Mouse (Mus musculus) stomach, embryonic 16.5 days (tissue): ENCODE data around the gene Gm49336. TPM values are rescaled to one million over a fixed set of nuclear protein-coding genes. Genes with fewer than 3 reads are reported as not detected.

Experiments
- ATAC-seq: fragments of 200-750 bp; cut with Nextera tagmentation; 2 replicates; pipeline ENCODE4 v1.8.0; 2017; ENCODE audit warnings: moderate number of reproducible peaks, moderate TSS enrichment; ENCODE audit not compliant: insufficient read depth, low FRiP score
- H3K27ac ChIP-seq: fragments of 300-500 bp; sonication (generic); 2 replicates; pipeline ENCODE4 v1.5.1; 2014; ENCODE audit warnings: low read length
- H3K27me3 ChIP-seq: fragments of 300-500 bp; sonication (generic); 2 replicates; pipeline ENCODE4 v1.6.1; 2014; ENCODE audit warnings: low read length, control low read depth, mixed read lengths; ENCODE audit not compliant: control insufficient read depth, insufficient read depth
- H3K36me3 ChIP-seq: fragments of 300-500 bp; sonication (generic); 2 replicates; pipeline ENCODE4 v1.6.1; 2014; ENCODE audit warnings: low read length; ENCODE audit not compliant: control insufficient read depth, insufficient read depth
- H3K4me1 ChIP-seq: fragments of 300-500 bp; sonication (generic); 2 replicates; pipeline ENCODE4 v1.6.1; 2014; ENCODE audit warnings: low read length, control low read depth, mixed read lengths; ENCODE audit not compliant: control insufficient read depth, insufficient read depth
- H3K4me2 ChIP-seq: fragments of 300-500 bp; sonication (generic); 2 replicates; pipeline ENCODE4 v1.6.1; 2014; ENCODE audit warnings: low read depth, low read length, mixed read lengths
- H3K4me3 ChIP-seq: fragments of 300-500 bp; sonication (generic); replicated peaks from 2 replicates; pipeline ENCODE4 v1.5.1; 2014; ENCODE audit warnings: mild to moderate bottlenecking, low read length
- H3K9ac ChIP-seq: fragments of 300-500 bp; sonication (generic); 2 replicates; pipeline ENCODE4 v1.6.1; 2014; ENCODE audit warnings: low read length
- H3K9me3 ChIP-seq: fragments of 300-500 bp; sonication (generic); replicated peaks from 2 replicates; pipeline ENCODE4 v1.6.1; 2016; ENCODE audit warnings: low read length, control low read depth; ENCODE audit not compliant: control insufficient read depth
- WGBS: fragments of 180-500 bp; shearing (Covaris S2); extraction: QIAGEN DNeasy Blood & Tissue Kit; methylation state at CpG from one replicate; pipeline ENCODE4 v1.1.7; 2014; 5-methylcytosine and 5-hydroxymethylcytosine counted together
- polyA plus RNA-seq: library from polyadenylated mRNA; unstranded; fragments of >200 nt; fragmentation: Nextera tagmentation; extraction: Ambion mirVana; gene quantifications from 2 replicates; pipeline ENCODE4 v1.2.1, GENCODE M21; 2015

Gene Gm49336
- 49.1 and 50.5 TPM in 2 replicates for polyA plus RNA-seq

GRCm38 (mm10) chr14:60251281-60252003 lies at the start of gene Gm49336, which contains the start of gene Nupl1:
Gene Gm49336 (minus strand): TSS chr14:60251507.
Gene Nupl1 (minus strand): TSS chr14:60251431.
- peak within 1 kb of the TSS; percentile 96 for H3K9ac ChIP-seq
- peak; percentile 99 for ATAC-seq

GRCm38 (mm10) chr14:60301024-60301423 lies 49.7 kb upstream of the Gm49336 start:
- ATAC-seq, result no peak
- Histone ChIP-seq H3K4me1 (no peaks in the 10 kb centered on the region), H3K4me3 (no peak overlapping the region), H3K4me2 (no peak overlapping the region), H3K9me3 (no peaks in the 10 kb centered on the region), H3K27ac (no peak overlapping the region), H3K9ac (no peak overlapping the region), H3K27me3 (no peaks in the 10 kb centered on the region), H3K36me3 (no peaks in the 10 kb centered on the region; the same call in 1 of the 2 replicates)
- WGBS, result 54% methylated on average over 6 of the region's 6 CpGs

More at GRCm38 (mm10) chr14:60251281-60252003, at the start of gene Gm49336, which contains the start of gene Nupl1:
- Histone ChIP-seq H3K4me1 (peaks cover 14% of the 10 kb centered on the region), H3K4me2 (peak within 1 kb of the TSS; percentile 77), H3K4me3 (peak within 1 kb of the TSS; percentile 94), H3K27me3 (no peaks in the 10 kb centered on the region), H3K36me3 (no peaks in the 10 kb centered on the region), H3K9me3 (no peaks in the 10 kb centered on the region), H3K27ac (peak within 1 kb of the TSS; percentile 94)
- WGBS, result under 1% methylated on average over 62 of the region's 62 CpGs

GRCm38 (mm10) chr14:60300224-60300991 lies 49.1 kb upstream of the Gm49336 start:
- Histone ChIP-seq H3K27ac (no peak overlapping the region), H3K4me1 (no peaks in the 10 kb centered on the region), H3K4me3 (no peak overlapping the region), H3K9me3 (no peaks in the 10 kb centered on the region), H3K36me3 (no peaks in the 10 kb centered on the region; the same call in 1 of the 2 replicates), H3K4me2 (no peak overlapping the region), H3K27me3 (no peaks in the 10 kb centered on the region), H3K9ac (no peak overlapping the region)
- WGBS, result 77% methylated on average over 14 of the region's 14 CpGs
- no peak for ATAC-seq

GRCm38 (mm10) chr14:60295531-60295930 lies 44.2 kb upstream of the Gm49336 start:
- no peak overlapping the region for H3K4me2 ChIP-seq
- H3K4me3 ChIP-seq, result no peak overlapping the region
- H3K27me3 ChIP-seq, result no peaks in the 10 kb centered on the region
- H3K4me1 ChIP-seq, result no peaks in the 10 kb centered on the region
- no peaks in the 10 kb centered on the region for H3K9me3 ChIP-seq
- WGBS, result 40% methylated on average over 1 of the region's 1 CpGs
- no peak for ATAC-seq
- H3K27ac ChIP-seq, result no peak overlapping the region
- peaks cover 3% of the 10 kb centered on the region; the same call in 1 of the 2 replicates for H3K36me3 ChIP-seq
- no peak overlapping the region for H3K9ac ChIP-seq

DNA sequence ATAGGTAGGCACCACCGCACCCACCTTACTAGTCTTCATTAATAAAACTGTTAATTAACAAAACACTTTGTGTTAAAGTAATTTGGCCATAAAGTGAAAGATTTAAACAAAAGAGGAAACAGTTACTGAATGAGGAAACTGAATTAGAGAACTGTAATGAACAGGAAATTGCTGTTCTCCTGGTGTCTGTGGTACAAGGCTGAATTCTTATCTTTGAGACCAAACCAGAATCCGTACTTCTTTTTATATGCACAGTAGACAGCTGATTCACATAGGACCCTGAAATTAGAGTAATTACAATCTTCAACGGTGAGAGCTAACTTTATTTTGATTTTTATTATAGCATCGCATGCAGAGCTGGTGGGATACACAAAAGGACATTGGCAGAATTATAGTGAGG lies 39.1 kb upstream of the Gm49336 start:
- no peak for ATAC-seq
- H3K9me3 ChIP-seq, result no peaks in the 10 kb centered on the region
- 88% methylated on average over 4 of the region's 4 CpGs for WGBS

DNA sequence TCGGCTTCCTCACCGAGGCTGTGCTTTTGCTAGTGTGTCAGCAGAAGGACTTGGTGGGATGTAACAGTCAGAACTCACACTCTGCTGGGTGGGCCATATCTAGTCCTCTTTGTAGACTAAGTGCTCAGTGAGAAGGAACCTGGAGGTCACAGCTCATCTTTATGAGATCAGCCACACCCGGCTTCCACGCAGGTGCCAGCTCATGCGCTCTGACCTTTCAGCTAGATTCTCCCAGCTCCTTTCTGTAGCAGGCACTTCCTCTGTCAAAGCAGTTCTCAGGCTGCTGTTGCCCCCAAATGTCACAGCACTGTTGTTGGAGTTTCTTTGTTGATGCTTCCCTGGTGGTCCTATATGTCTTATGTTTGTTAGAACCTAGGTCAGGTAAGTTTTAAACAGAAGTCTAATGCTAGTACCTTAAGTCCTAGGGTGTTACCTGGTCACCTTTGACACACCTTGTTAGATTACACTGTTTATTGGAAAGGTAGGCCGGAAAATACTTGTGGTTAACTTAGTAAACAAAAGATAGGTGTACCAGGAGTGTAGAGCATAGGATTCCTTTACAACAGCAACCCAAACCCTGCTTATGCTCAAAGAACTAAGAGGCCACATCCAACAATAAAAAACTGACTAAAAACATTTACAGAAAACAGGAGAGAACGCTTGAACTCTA lies 35.0 kb upstream of the Gm49336 start:
- 72% methylated on average over 7 of the region's 7 CpGs for WGBS
- Histone ChIP-seq H3K27me3 (no peaks in the 10 kb centered on the region), H3K9ac (no peak overlapping the region), H3K36me3 (no peaks in the 10 kb centered on the region), H3K27ac (peak overlapping the region; percentile 4; the same call in 1 of the 2 replicates), H3K4me2 (no peak overlapping the region), H3K4me3 (no peak overlapping the region), H3K9me3 (no peaks in the 10 kb centered on the region), H3K4me1 (no peaks in the 10 kb centered on the region)
- ATAC-seq, result 0 out of 2 replicates have a peak, but pooled peaks have one; percentile 40

More for the DNA sequence above, 39.1 kb upstream of the Gm49336 start:
- no peak overlapping the region for H3K4me3 ChIP-seq
- H3K9ac ChIP-seq, result no peak overlapping the region
- no peak overlapping the region for H3K4me2 ChIP-seq
- no peaks in the 10 kb centered on the region for H3K27me3 ChIP-seq
- H3K4me1 ChIP-seq, result no peaks in the 10 kb centered on the region
- H3K36me3 ChIP-seq, result peaks cover 3% of the 10 kb centered on the region; the same call in 1 of the 2 replicates
- no peak overlapping the region for H3K27ac ChIP-seq

GRCm38 (mm10) chr14:60275301-60276276 lies 24.3 kb upstream of the Gm49336 start:
- Histone ChIP-seq H3K4me2 (no peak overlapping the region), H3K27ac (peak overlapping the region; percentile 82)
- 71% methylated on average over 7 of the region's 7 CpGs for WGBS

DNA sequence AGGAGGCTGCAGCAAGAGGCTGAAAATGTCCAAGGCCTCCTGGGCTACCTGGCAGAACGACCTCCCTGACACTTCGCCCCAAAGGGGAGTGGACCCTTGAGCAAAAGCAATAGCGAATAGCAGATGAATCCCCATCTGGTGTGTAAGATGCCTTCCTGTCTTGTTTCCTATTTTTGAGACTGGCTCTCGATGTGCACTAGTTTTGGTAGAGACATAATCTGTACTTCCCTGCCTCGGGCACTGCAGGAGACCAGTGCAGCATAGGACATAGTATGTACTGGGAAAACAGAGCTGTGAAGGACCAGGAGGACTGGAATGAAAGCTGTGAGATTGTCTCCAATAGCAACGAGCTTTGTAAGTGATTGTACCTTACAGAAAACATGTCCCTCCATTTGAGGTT lies 22.0 kb upstream of the Gm49336 start:
- ATAC-seq, result no peak
- Histone ChIP-seq H3K27me3 (no peaks in the 10 kb centered on the region), H3K4me3 (no peak overlapping the region), H3K36me3 (no peaks in the 10 kb centered on the region), H3K27ac (peak overlapping the region; percentile 25; the same call in 1 of the 2 replicates), H3K4me1 (peaks cover 8% of the 10 kb centered on the region; the same call in 1 of the 2 replicates), H3K9me3 (no peaks in the 10 kb centered on the region), H3K9ac (no peak overlapping the region), H3K4me2 (no peak overlapping the region)
- 68% methylated on average over 6 of the region's 6 CpGs for WGBS

More at GRCm38 (mm10) chr14:60275301-60276276, 24.3 kb upstream of the Gm49336 start:
- peak; percentile 90 for ATAC-seq
- Histone ChIP-seq H3K4me1 (peaks cover 5% of the 10 kb centered on the region; the same call in 1 of the 2 replicates), H3K9me3 (no peaks in the 10 kb centered on the region), H3K4me3 (no peak overlapping the region), H3K27me3 (no peaks in the 10 kb centered on the region), H3K36me3 (no peaks in the 10 kb centered on the region), H3K9ac (no peak overlapping the region)
